In genomic region chr5:21091179-21091578, GRCm38 (mm10) we compare ENCODE assay signal across 13 mouse cellular contexts.
"Had no signal": no experiment of that assay in that cellular context is flagged by ENCODE, and none has a peak within 500 bp of the region (broad histone marks: within the 10 kb centered on the region; RNA-seq: fewer than 3 reads in every experiment).

No protein-coding gene starts in this region.

- H3K4me3 ChIP-seq: kidney, embryonic 15.5 days; limb, embryonic 15.5 days; liver, embryonic 13.5 days; midbrain, embryonic 13.5 days; myocyte; neural tube, embryonic 12.5 days had no signal

- DNase-seq: kidney, adult 2 months; kidney, postnatal 14 days; layer of hippocampus, postnatal 36 days; liver, embryonic 13.5 days; spleen, adult 18-20 months; thymus, adult 2 months; thymus, postnatal 4 days had no signal

- H3K36me3 ChIP-seq: kidney, embryonic 15.5 days; limb, embryonic 15.5 days; liver, embryonic 13.5 days; midbrain, embryonic 13.5 days; neural tube, embryonic 12.5 days had no signal

- H3K4me1 ChIP-seq: kidney, embryonic 15.5 days; limb, embryonic 15.5 days; liver, embryonic 13.5 days; midbrain, embryonic 13.5 days; neural tube, embryonic 12.5 days had no signal

- H3K4me2 ChIP-seq: kidney, embryonic 15.5 days; limb, embryonic 15.5 days; liver, embryonic 13.5 days; midbrain, embryonic 13.5 days; neural tube, embryonic 12.5 days had no signal

- H3K9me3 ChIP-seq: kidney, embryonic 15.5 days; limb, embryonic 15.5 days; liver, embryonic 13.5 days; midbrain, embryonic 13.5 days; neural tube, embryonic 12.5 days had no signal

- H3K27me3 ChIP-seq: kidney, embryonic 15.5 days; limb, embryonic 15.5 days; liver, embryonic 13.5 days; midbrain, embryonic 13.5 days; neural tube, embryonic 12.5 days had no signal

- ATAC-seq: lung, postnatal 0 days; midbrain, embryonic 13.5 days had no signal

- H3K9ac ChIP-seq: kidney, embryonic 15.5 days; limb, embryonic 15.5 days; liver, embryonic 13.5 days; midbrain, embryonic 13.5 days; neural tube, embryonic 12.5 days had no signal

- H3K27ac ChIP-seq: kidney, embryonic 15.5 days; limb, embryonic 15.5 days; liver, embryonic 13.5 days; midbrain, embryonic 13.5 days; neural tube, embryonic 12.5 days had no signal
